Mouse (Mus musculus): ENCODE measurements around the gene Abca2.

Gene Abca2

DNA sequence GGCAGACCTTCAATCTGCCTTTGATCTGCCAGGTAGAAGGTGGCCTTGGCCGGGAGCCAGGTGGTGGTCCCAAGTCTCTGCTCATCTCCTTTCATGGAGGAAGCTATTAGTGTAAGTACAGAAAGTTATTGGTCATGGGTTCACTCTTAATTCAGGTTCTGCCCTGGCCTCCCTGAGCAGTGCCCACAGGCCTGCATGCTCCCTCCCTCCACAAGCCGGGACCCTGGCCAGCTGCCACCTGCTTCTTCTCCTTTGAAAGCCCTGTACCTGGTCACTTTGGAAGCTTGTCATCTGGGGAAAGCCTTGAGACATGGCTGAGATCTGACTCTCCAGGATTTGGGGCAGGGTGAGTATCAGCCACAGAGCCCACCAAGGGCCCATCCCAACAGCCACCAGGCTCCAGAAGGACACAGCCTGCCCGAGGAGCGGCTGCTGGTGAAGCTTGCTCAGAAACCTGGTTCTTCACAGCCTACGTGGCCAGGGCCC lies 65.0 kb downstream of the Abca2 start, which contains the start of gene Lcn12:
Gene Lcn12 (minus strand): TSS at position 436 of the 486 bp plus-strand sequence.
- no peak for DNase-seq (ENCODE audit: extremely low read depth, low read depth)

DNA sequence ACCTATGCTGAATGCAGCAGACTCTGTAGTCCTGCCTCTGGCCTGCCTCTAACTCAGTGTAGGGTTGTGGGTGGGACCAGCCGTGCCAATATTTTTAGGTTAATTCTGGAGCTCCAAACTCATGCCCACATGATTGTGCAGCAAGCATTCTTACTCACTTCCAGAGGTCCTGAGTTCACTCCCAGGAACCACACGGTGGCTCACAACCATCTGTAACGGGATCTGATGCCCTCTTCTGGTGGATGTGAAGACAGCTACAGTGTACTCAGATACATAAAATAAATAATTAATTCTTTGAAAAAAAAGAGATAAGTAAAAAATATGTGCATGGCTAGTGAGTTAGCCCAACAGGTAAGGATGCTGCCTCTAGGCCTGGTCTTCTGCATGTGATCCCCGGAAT lies 68.0 kb downstream of the Abca2 start:
- DNase-seq (ENCODE audit: extremely low read depth, low read depth): no peak

All from MEL-GATA-1-ER (cell line).